Mouse (Mus musculus): Measurements from ENCODE around the gene Ell3. TPM values are rescaled to one million over a fixed set of nuclear protein-coding genes. Genes with fewer than 3 reads are reported as not detected.

Ell3 gene
- total RNA-seq, 2 experiments from 2014 or later, result not detected

DNA sequence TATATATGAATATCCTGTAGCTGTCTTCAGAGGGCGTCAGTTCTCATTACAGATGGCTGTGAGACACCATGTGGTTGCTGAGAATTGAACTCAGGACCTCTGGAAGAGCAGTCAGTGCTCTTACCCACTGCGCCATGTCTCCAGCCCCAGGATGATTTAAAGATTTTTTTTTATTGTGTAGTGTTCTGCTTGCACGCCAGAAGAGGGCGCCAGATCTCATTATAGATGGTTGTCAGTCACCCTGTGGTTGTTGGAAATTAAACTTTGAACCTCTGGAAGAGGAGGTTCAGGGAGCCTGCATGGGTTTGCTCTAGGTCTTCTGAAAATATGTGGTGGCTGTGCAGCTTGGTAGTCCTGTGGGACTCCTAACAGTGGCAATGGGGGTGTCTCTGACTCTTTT is 35.9 kb downstream of the Ell3 start:
- ATAC-seq (replicated peaks; ENCODE audit: poor library complexity, severe bottlenecking), result peak; percentile 72

DNA sequence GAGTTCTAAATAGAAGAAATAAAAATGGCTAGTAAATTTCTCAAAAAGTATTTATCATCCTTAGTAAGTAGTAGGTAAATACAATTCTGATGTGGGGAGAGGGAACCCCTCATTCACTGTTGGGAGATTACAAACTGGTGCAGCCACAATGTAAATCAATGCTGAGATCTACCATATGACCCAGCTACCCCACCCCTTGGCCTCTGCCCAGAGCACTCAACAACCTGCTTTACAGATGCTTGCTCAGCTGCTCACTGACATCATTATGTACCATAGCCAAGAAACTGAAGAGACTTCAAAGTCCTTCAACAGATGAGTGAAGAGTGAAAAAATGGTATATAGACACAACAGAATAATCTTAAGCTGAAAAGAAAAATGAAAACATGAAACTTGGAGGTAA is 40.8 kb downstream of the Ell3 start:
- ATAC-seq (replicated peaks; ENCODE audit: poor library complexity, severe bottlenecking), result no peak

DNA sequence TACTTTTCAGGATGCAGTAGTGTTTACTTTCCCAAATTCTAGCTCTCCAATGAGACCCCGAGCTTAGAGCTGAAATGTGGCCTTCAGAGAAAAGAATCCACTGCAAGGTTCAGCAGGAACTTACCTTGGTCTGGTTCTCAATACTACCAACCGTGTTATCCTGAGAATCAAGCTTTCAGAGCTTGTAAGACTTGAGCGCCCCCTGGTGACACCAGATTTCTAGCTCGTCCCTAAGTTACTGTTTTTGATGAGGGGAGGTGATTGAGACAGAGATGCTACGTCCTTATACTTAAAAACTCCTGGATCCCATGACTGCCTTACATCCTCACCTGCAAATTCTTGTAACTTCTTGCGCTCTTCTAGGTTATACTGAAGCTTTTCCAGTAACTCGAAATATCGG is 47.5 kb downstream of the Ell3 start:
- peak; percentile 66 for ATAC-seq (replicated peaks; ENCODE audit: poor library complexity, severe bottlenecking)

Other genes starting within 250 kb of the Ell3 start
- gene Trp53bp1, start 172.9 kb downstream of the Ell3 start, total RNA-seq (2014; fragmentation: Nextera tagmentation), result 30.9 and 43.3 TPM in 2 replicates
- 33.3 and 43.6 TPM in 2 replicates for gene Trp53bp1, start 172.9 kb downstream of the Ell3 start, total RNA-seq (2017)
- gene Map1a, start 154.7 kb downstream of the Ell3 start, total RNA-seq (2014; fragmentation: Nextera tagmentation), result not detected in 2 replicates
- 0.04 TPM in 1 of 2 replicates, not detected in the other for gene Map1a, start 154.7 kb downstream of the Ell3 start, total RNA-seq (2017)
- 11.0 and 15.1 TPM in 2 replicates for gene Ppip5k1, start 88.9 kb downstream of the Ell3 start, total RNA-seq (2014; fragmentation: Nextera tagmentation)
- gene Ppip5k1, start 88.9 kb downstream of the Ell3 start, total RNA-seq (2017), result 8.4 and 10.3 TPM in 2 replicates
- not detected in 2 replicates for gene Ckmt1, start 86.6 kb downstream of the Ell3 start, total RNA-seq (2014; fragmentation: Nextera tagmentation)
- gene Ckmt1, start 86.6 kb downstream of the Ell3 start, total RNA-seq (2017), result not detected in 2 replicates
- not detected in 2 replicates for gene Strc, start 57.1 kb downstream of the Ell3 start, total RNA-seq (2014; fragmentation: Nextera tagmentation)
- gene Strc, start 57.1 kb downstream of the Ell3 start, total RNA-seq (2017), result not detected in 2 replicates
- gene Pdia3, start 30.5 kb downstream of the Ell3 start, total RNA-seq (2014; fragmentation: Nextera tagmentation), result 315 and 355 TPM in 2 replicates
- 423 and 509 TPM in 2 replicates for gene Pdia3, start 30.5 kb downstream of the Ell3 start, total RNA-seq (2017)
- gene Catsper2, start 30.5 kb downstream of the Ell3 start, total RNA-seq (2014; fragmentation: Nextera tagmentation), result 1.3 TPM in 2 replicates
- 1.8 and 1.9 TPM in 2 replicates for gene Catsper2, start 30.5 kb downstream of the Ell3 start, total RNA-seq (2017)
- 530 and 577 TPM in 2 replicates for gene Serf2, start 4.9 kb upstream of the Ell3 start, total RNA-seq (2014; fragmentation: Nextera tagmentation)
- gene Serf2, start 4.9 kb upstream of the Ell3 start, total RNA-seq (2017), result 211 and 218 TPM in 2 replicates
- 103 and 133 TPM in 2 replicates for gene Hypk, start 9.0 kb upstream of the Ell3 start, total RNA-seq (2014; fragmentation: Nextera tagmentation)
- 78.2 and 90.6 TPM in 2 replicates for gene Hypk, start 9.0 kb upstream of the Ell3 start, total RNA-seq (2017)
- not detected in 2 replicates for gene Serinc4, start 12.5 kb upstream of the Ell3 start, total RNA-seq (2014; fragmentation: Nextera tagmentation)
- 0.26 and 0.60 TPM in 2 replicates for gene Serinc4, start 12.5 kb upstream of the Ell3 start, total RNA-seq (2017)
- gene Mfap1b, start 29.8 kb upstream of the Ell3 start, total RNA-seq (2014; fragmentation: Nextera tagmentation), result 23.3 and 30.9 TPM in 2 replicates
- 45.9 and 52.2 TPM in 2 replicates for gene Mfap1b, start 29.8 kb upstream of the Ell3 start, total RNA-seq (2017)
- gene Mfap1a, start 62.4 kb upstream of the Ell3 start, total RNA-seq (2014; fragmentation: Nextera tagmentation), result 23.3 and 24.5 TPM in 2 replicates
- 36.3 and 46.9 TPM in 2 replicates for gene Mfap1a, start 62.4 kb upstream of the Ell3 start, total RNA-seq (2017)
- gene Wdr76, start 62.4 kb upstream of the Ell3 start, total RNA-seq (2014; fragmentation: Nextera tagmentation), result 34.1 and 39.1 TPM in 2 replicates
- 33.9 and 38.7 TPM in 2 replicates for gene Wdr76, start 62.4 kb upstream of the Ell3 start, total RNA-seq (2017)

Measured in granulocyte monocyte progenitor cell, adult 5-6 weeks (primary cell).